Mouse (Mus musculus) CH12.LX (cell line): ENCODE measurements around the gene Dcst2. TPM values are rescaled to one million over a fixed set of nuclear protein-coding genes. Genes with fewer than 3 reads are reported as not detected.
A peak's percentile ranks its signal among the peaks of the same experiment; 100 is the strongest.

Experiments used
- DNase-seq: peaks from one replicate; pipeline ENCODE4 v3.0.0-alpha.2; 2013; ENCODE audit errors: extremely low read depth
- H3K27ac ChIP-seq: 2 replicates; pipeline ENCODE4 v1.5.1; 2012; ENCODE audit warnings: low read depth, mild to moderate bottlenecking, control low read depth, moderate library complexity; ENCODE audit not compliant: insufficient read depth
- H3K27me3 ChIP-seq: replicated peaks from 2 replicates; pipeline ENCODE3; 2012; ENCODE audit warnings: inconsistent platforms
- H3K36me3 ChIP-seq, 2 experiments: replicated peaks in 1 of 2; 2 replicates each; pipeline versions ENCODE3 to v1.6.1; 2012; ENCODE audit warnings: inconsistent platforms in 1 of 2, low read length in 1 of 2, mild to moderate bottlenecking in 1 of 2, mixed read lengths in 1 of 2, moderate library complexity in 1 of 2; ENCODE audit not compliant: control insufficient read depth in 1 of 2, insufficient read depth in 1 of 2
- H3K4me1 ChIP-seq, 2 experiments: 2 replicates each; pipeline ENCODE4 v1.6.1; 2012; ENCODE audit warnings: inconsistent platforms in 1 of 2, moderate library complexity in 1 of 2; ENCODE audit not compliant: insufficient read depth in 2 of 2, control insufficient read depth in 1 of 2
- H3K4me2 ChIP-seq: 2 replicates; pipeline ENCODE4 v1.6.1; 2012; ENCODE audit warnings: low read depth, mild to moderate bottlenecking, control low read depth; ENCODE audit not compliant: poor library complexity, insufficient read depth, severe bottlenecking
- H3K4me3 ChIP-seq, 3 experiments: fragments of 150-350 bp in 1 of 3; sonication (generic) in 1 of 3; replicated peaks in 1 of 3; 2 replicates each; pipeline versions ENCODE3 to v1.5.1; 2011 to 2012; ENCODE audit warnings: low read depth in 2 of 3, low read length in 2 of 3, mild to moderate bottlenecking in 2 of 3, moderate library complexity in 2 of 3, control low read depth in 1 of 3, improper control_type of control experiment in 1 of 3, inconsistent platforms in 1 of 3, mixed read lengths in 1 of 3; ENCODE audit not compliant: poor library complexity in 1 of 3
- H3K79me2 ChIP-seq: replicated peaks from 2 replicates; pipeline ENCODE4 v1.6.1; 2012; ENCODE audit warnings: mild to moderate bottlenecking, moderate library complexity; ENCODE audit not compliant: control insufficient read depth, poor library complexity, insufficient read depth, severe bottlenecking; ENCODE audit errors: extremely low read depth
- H3K9ac ChIP-seq: 2 replicates; pipeline ENCODE4 v1.6.1; 2012; ENCODE audit warnings: low read depth, mild to moderate bottlenecking, control low read depth, moderate library complexity; ENCODE audit not compliant: insufficient read depth
- H3K9me3 ChIP-seq: replicated peaks from 2 replicates; pipeline ENCODE3; 2012; ENCODE audit warnings: low read length, inconsistent platforms, mixed read lengths
- BHLHE40 ChIP-seq: IDR thresholded peaks from 2 replicates; pipeline ENCODE4 v1.6.1; 2011; ENCODE audit warnings: mild to moderate bottlenecking, low read depth, low read length, improper control_type of control experiment
- CHD1 ChIP-seq: IDR thresholded peaks from 2 replicates; pipeline ENCODE4 v1.6.1; 2012; ENCODE audit warnings: low read depth, low read length, improper control_type of control experiment, inconsistent platforms
- CHD2 ChIP-seq: IDR thresholded peaks from 2 replicates; pipeline ENCODE4 v1.6.1; 2011; ENCODE audit warnings: low read length, improper control_type of control experiment
- CTCF ChIP-seq, 2 experiments: IDR thresholded peaks in 1 of 2; conservative IDR thresholded peaks in 1 of 2; 2 replicates each; pipeline ENCODE4 v1.5.1; 2011 to 2012; ENCODE audit warnings: low read depth in 2 of 2, low read length in 2 of 2, improper control_type of control experiment in 1 of 2, inconsistent platforms in 1 of 2, mild to moderate bottlenecking in 1 of 2, moderate library complexity in 1 of 2
- E2F4 ChIP-seq: IDR thresholded peaks from 2 replicates; pipeline ENCODE4 v1.6.1; 2011; ENCODE audit warnings: low read depth, low read length, improper control_type of control experiment; ENCODE audit not compliant: insufficient replicate concordance
- ELF1 ChIP-seq: IDR thresholded peaks from 2 replicates; pipeline ENCODE4 v1.6.1; 2014; ENCODE audit warnings: low read depth, mild to moderate bottlenecking, inconsistent platforms, low read length, improper control_type of control experiment
- EP300 ChIP-seq: IDR thresholded peaks from 2 replicates; pipeline ENCODE4 v1.6.1; 2011; ENCODE audit warnings: low read length, improper control_type of control experiment
- ETS1 ChIP-seq: conservative IDR thresholded peaks from 2 replicates; pipeline ENCODE4 v1.6.1; 2012; ENCODE audit warnings: low read depth, mild to moderate bottlenecking, inconsistent platforms, low read length, improper control_type of control experiment, moderate library complexity
- GABPA ChIP-seq: IDR thresholded peaks from 2 replicates; pipeline ENCODE4 v1.6.1; 2012; ENCODE audit warnings: low read depth, low read length, improper control_type of control experiment, inconsistent platforms; ENCODE audit not compliant: insufficient replicate concordance
- HCFC1 ChIP-seq: IDR thresholded peaks from 2 replicates; pipeline ENCODE4 v1.6.1; 2012; ENCODE audit warnings: low read depth, mild to moderate bottlenecking, inconsistent platforms, low read length, improper control_type of control experiment
- IRF4 ChIP-seq: IDR thresholded peaks from 2 replicates; pipeline ENCODE4 v1.6.1; 2014; ENCODE audit warnings: low read depth, mild to moderate bottlenecking, inconsistent platforms, low read length, improper control_type of control experiment
- JUN ChIP-seq: IDR thresholded peaks from 2 replicates; pipeline ENCODE4 v1.6.1; 2011; ENCODE audit warnings: low read depth, mild to moderate bottlenecking, low read length, improper control_type of control experiment, moderate library complexity; ENCODE audit not compliant: insufficient read depth
- JUND ChIP-seq: conservative IDR thresholded peaks from 2 replicates; pipeline ENCODE4 v1.6.1; 2011; ENCODE audit warnings: low read depth, low read length, improper control_type of control experiment
- KAT2A ChIP-seq: IDR thresholded peaks from 2 replicates; pipeline ENCODE4 v1.6.1; 2012; ENCODE audit warnings: low read length, improper control_type of control experiment, inconsistent platforms; ENCODE audit not compliant: insufficient replicate concordance
- MAFK ChIP-seq: IDR thresholded peaks from 2 replicates; pipeline ENCODE4 v1.6.1; 2011; ENCODE audit warnings: low read length, improper control_type of control experiment; ENCODE audit not compliant: insufficient replicate concordance
- MAX ChIP-seq: IDR thresholded peaks from 2 replicates; pipeline ENCODE4 v1.6.1; 2011; ENCODE audit warnings: low read length, improper control_type of control experiment
- MAZ ChIP-seq: IDR thresholded peaks from 2 replicates; pipeline ENCODE4 v1.6.1; 2012; ENCODE audit warnings: low read depth, mild to moderate bottlenecking, inconsistent platforms, low read length, improper control_type of control experiment, moderate library complexity
- MEF2A ChIP-seq: IDR thresholded peaks from 2 replicates; pipeline ENCODE4 v1.6.1; 2014; ENCODE audit warnings: low read depth, mild to moderate bottlenecking, inconsistent platforms, low read length, improper control_type of control experiment, borderline replicate concordance
- MXI1 ChIP-seq: IDR thresholded peaks from 2 replicates; pipeline ENCODE4 v1.6.1; 2011; ENCODE audit warnings: mild to moderate bottlenecking, low read depth, low read length, improper control_type of control experiment
- MYC ChIP-seq: IDR thresholded peaks from 2 replicates; pipeline ENCODE4 v1.6.1; 2011; ENCODE audit warnings: low read depth, mild to moderate bottlenecking, improper control_type of control experiment, low read length
- NELFE ChIP-seq: IDR thresholded peaks from 2 replicates; pipeline ENCODE4 v1.6.1; 2011; ENCODE audit warnings: low read depth, low read length, improper control_type of control experiment
- NRF1 ChIP-seq: IDR thresholded peaks from 2 replicates; pipeline ENCODE4 v1.6.1; 2014; ENCODE audit warnings: low read depth, mild to moderate bottlenecking, inconsistent platforms, low read length, improper control_type of control experiment, moderate library complexity
- PAX5 ChIP-seq: IDR thresholded peaks from 2 replicates; pipeline ENCODE4 v1.6.1; 2012; ENCODE audit warnings: low read length, inconsistent platforms, mixed read lengths
- POLR2A ChIP-seq: IDR thresholded peaks from 2 replicates; pipeline ENCODE4 v1.6.1; 2011; ENCODE audit warnings: low read depth, mild to moderate bottlenecking, improper control_type of control experiment, low read length
- POLR2AphosphoS2 ChIP-seq: IDR thresholded peaks from 2 replicates; pipeline ENCODE4 v1.6.1; 2011; ENCODE audit warnings: low read depth, low read length, improper control_type of control experiment
- RAD21 ChIP-seq: IDR thresholded peaks from 2 replicates; pipeline ENCODE4 v1.6.1; 2011; ENCODE audit warnings: low read depth, mild to moderate bottlenecking, low read length, improper control_type of control experiment, moderate library complexity
- RCOR1 ChIP-seq: conservative IDR thresholded peaks from 2 replicates; pipeline ENCODE4 v1.6.1; 2012; ENCODE audit warnings: low read depth, mild to moderate bottlenecking, inconsistent platforms, low read length, improper control_type of control experiment
- SIN3A ChIP-seq: IDR thresholded peaks from 2 replicates; pipeline ENCODE4 v1.6.1; 2012; ENCODE audit warnings: low read length, improper control_type of control experiment, inconsistent platforms
- SMC3 ChIP-seq: IDR thresholded peaks from 2 replicates; pipeline ENCODE4 v1.6.1; 2011; ENCODE audit warnings: low read depth, low read length, improper control_type of control experiment
- TBP ChIP-seq: conservative IDR thresholded peaks from 2 replicates; pipeline ENCODE4 v1.6.1; 2011; ENCODE audit warnings: low read depth, low read length, improper control_type of control experiment
- TCF12 ChIP-seq: IDR thresholded peaks from 2 replicates; pipeline ENCODE4 v1.6.1; 2014; ENCODE audit warnings: low read depth, mild to moderate bottlenecking, inconsistent platforms, low read length, improper control_type of control experiment
- UBTF ChIP-seq: IDR thresholded peaks from 2 replicates; pipeline ENCODE4 v1.6.1; 2012; ENCODE audit warnings: low read depth, mild to moderate bottlenecking, inconsistent platforms, low read length, improper control_type of control experiment, moderate library complexity
- USF1 ChIP-seq: IDR thresholded peaks from 2 replicates; pipeline ENCODE4 v1.6.1; 2014; ENCODE audit warnings: low read depth, mild to moderate bottlenecking, inconsistent platforms, low read length, improper control_type of control experiment
- USF2 ChIP-seq: conservative IDR thresholded peaks from 2 replicates; pipeline ENCODE4 v1.6.1; 2011; ENCODE audit warnings: low read depth, low read length, improper control_type of control experiment
- ZC3H11A ChIP-seq: IDR thresholded peaks from 2 replicates; pipeline ENCODE4 v1.6.1; 2012; ENCODE audit warnings: low read depth, mild to moderate bottlenecking, inconsistent platforms, low read length, improper control_type of control experiment
- ZKSCAN1 ChIP-seq: IDR thresholded peaks from 2 replicates; pipeline ENCODE4 v1.6.1; 2012; ENCODE audit warnings: low read depth, inconsistent platforms, low read length, improper control_type of control experiment, borderline replicate concordance
- ZMIZ1 ChIP-seq: IDR thresholded peaks from 2 replicates; pipeline ENCODE4 v1.6.1; 2012; ENCODE audit warnings: low read depth, mild to moderate bottlenecking, inconsistent platforms, low read length, improper control_type of control experiment
- ZNF384 ChIP-seq: IDR thresholded peaks from 2 replicates; pipeline ENCODE4 v1.6.1; 2012; ENCODE audit warnings: low read depth, low read length, improper control_type of control experiment, inconsistent platforms
- dilution Hi-C: fragments of 300-500 bp; cut with MboI; formaldehyde crosslinking; loops from 2 replicates; pipeline ENCODE4 v1.14.3; 2020; ENCODE audit warnings: low sequenced_read_pairs; ENCODE audit not compliant: extremely low pct_unique_long_range_greater_than_20kb, extremely low pct_ligation_motif_present
- in situ Hi-C: fragments of 300-500 bp; cut with MboI; formaldehyde crosslinking; loops from 3 replicates; pipeline ENCODE4 v1.14.3; 2019; ENCODE audit warnings: low sequenced_read_pairs, low pct_ligation_motif_present, low pct_unique_long_range_greater_than_20kb, mixed read lengths
- polyA plus RNA-seq: library from polyadenylated mRNA; unstranded; fragments of >175 nt; gene quantifications from 2 replicates; pipeline ENCODE4 v1.2.1, GENCODE M21; 2012; ENCODE audit warnings: low read depth; ENCODE audit not compliant: insufficient read length
- total RNA-seq, 2 experiments: library from RNA; depleted of rRNA; stranded (reverse); fragments of 300-350 nt in 1 of 2; fragments of >200 nt in 1 of 2; gene quantifications; 2 replicates each; pipeline ENCODE4 v1.2.3; 2012 to 2014

The Dcst2 gene
- total and polyA plus RNA-seq, 3 experiments = 0.10 TPM; not detected in 2

- Histone ChIP-seq H3K9ac (peak within 1 kb of the TSS; percentile 98), H3K27ac (peak within 1 kb of the TSS; percentile 76), H3K27me3 (no peaks in the 10 kb centered on the region), H3K36me3 (peaks cover 36 to 48% of the 10 kb centered on the region in 2 experiments), H3K4me2 (peak within 1 kb of the TSS; percentile 96), H3K9me3 (peaks cover 8% of the 10 kb centered on the region), H3K4me1 (peaks cover 18 to 47% of the 10 kb centered on the region in 2 experiments)
- in situ Hi-C loops (no loop called here), dilution Hi-C loops (no loop called here)
- DNase-seq = peak; percentile 99
- TF ChIP-seq NELFE (peak; percentile 88), HCFC1 (peak; percentile 68), TBP (peak; percentile 42; the same call in 1 of the 2 replicates), E2F4 (peak; percentile 87; the same call in 1 of the 2 replicates), USF2 (no peak), ZC3H11A (no peak), IRF4 (peak; percentile 28; the same call in 1 of the 2 replicates), MAZ (no peak), SIN3A (peak; percentile 98), ELF1 (peak; percentile 84), MAFK (no peak), SMC3 (no peak), KAT2A (peak; percentile 75; the same call in 1 of the 2 replicates), NRF1 (peak; percentile 54; the same call in 1 of the 2 replicates), MXI1 (peak; percentile 99), UBTF (no peak), JUND (no peak), CHD2 (peak; percentile 68), POLR2AphosphoS2 (peak; percentile 90), MAX (peak; percentile 93), ZKSCAN1 (no peak), ETS1 (no peak), MYC (peak; percentile 93), GABPA (no peak), RCOR1 (no peak), CHD1 (no peak), CTCF (conservative IDR thresholded peaks at IDR 0.05 in 1 of 2, IDR thresholded peaks at IDR 0.05 in 1 of 2; ENCODE audit: low read depth in 2 of 2, low read length in 2 of 2) (no peak), PAX5 (no peak), MEF2A (peak; percentile 41), JUN (no peak), BHLHE40 (no peak), POLR2A (peak; percentile 92), TCF12 (peak; percentile 43; the same call in 1 of the 2 replicates), USF1 (no peak), RAD21 (no peak), ZMIZ1 (peak; percentile 87), EP300 (no peak), ZNF384 (no peak)
- TF ChIP-seq, all 38 proteins: peak for 18
- Histone ChIP-seq H3K79me2 (peaks cover 51% of the 10 kb centered on the region), H3K4me3 (peak within 1 kb of the TSS; percentile 69 to 85 (median 81))
Observed at GRCm38 (mm10) chr3:89418170-89418860, 56.5 kb downstream of the Dcst2 start, which contains the start of the genes Cks1b and Shc1. Gene Cks1b (minus strand): TSS chr3:89418383. Gene Shc1 (plus strand): TSS chr3:89418443.
